Mouse (Mus musculus) lung, adult 2 months (tissue): ENCODE results near the gene Itgb1bp2.

Experiments
- CTCF ChIP-seq: fragments of 200-500 bp; IDR thresholded peaks from 2 replicates; pipeline ENCODE4 v1.5.1; 2011; ENCODE audit warnings: mild to moderate bottlenecking, low read length, control low read depth; ENCODE audit not compliant: insufficient read depth
- POLR2A ChIP-seq: fragments of 200-500 bp; IDR thresholded peaks from 2 replicates; pipeline ENCODE4 v1.6.1; 2011; ENCODE audit warnings: low read depth, mild to moderate bottlenecking, control low read depth, low read length, borderline replicate concordance; ENCODE audit errors: extremely low read depth

DNA sequence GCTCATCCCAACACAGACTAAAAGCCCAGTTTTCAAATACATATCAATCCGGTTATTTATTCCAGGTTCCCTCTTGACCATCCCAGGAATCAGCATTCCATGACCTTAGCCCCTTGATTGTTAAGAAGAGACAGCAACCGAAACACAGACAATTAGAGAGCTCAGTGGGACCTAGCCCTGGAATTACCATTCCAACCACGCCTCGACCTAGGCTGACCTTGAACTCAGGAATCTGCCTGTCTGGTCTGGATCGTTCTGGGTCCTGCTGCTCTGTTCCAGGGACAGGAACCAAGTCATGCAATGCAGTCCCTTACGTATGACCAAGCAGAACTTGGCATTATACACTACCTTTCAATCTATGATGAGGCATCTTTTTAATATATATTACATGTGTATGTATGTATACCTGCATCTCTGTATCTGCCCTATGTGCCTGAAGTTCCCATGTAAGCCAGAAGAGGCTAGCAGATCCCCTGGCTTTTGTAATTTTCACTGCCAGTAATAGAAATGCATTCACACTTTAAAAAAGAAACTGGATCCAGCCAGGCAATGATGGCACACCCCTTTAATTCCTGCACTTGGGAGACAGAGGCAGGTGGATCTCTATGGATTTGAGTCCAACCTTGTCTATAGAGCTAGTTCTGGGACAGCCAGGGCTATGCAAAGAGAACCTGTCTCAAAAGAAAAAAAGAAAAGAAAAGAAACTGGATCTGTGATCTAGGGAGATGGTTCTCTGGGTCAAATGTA, 32.9 kb downstream of the Itgb1bp2 start:
- TF ChIP-seq CTCF (no peak), POLR2A (no peak)
